Mouse (Mus musculus) c-Kit-positive CD71-positive TER-119-negative erythroid progenitor cells, embryonic 14.5 days (primary cell): ENCODE data around the gene Tns1.
A peak's percentile ranks its signal among the peaks of the same experiment; 100 is the strongest.
"Not testable (repeated sequence)": the region's sequence is repeated elsewhere in the genome, so short reads cannot be mapped to it uniquely, and the experiment has no call there.

Experiments
- DNase-seq: peaks from one replicate; pipeline ENCODE4 v3.0.0-alpha.2; 2013; ENCODE audit warnings: low read depth

Tns1 gene

DNA sequence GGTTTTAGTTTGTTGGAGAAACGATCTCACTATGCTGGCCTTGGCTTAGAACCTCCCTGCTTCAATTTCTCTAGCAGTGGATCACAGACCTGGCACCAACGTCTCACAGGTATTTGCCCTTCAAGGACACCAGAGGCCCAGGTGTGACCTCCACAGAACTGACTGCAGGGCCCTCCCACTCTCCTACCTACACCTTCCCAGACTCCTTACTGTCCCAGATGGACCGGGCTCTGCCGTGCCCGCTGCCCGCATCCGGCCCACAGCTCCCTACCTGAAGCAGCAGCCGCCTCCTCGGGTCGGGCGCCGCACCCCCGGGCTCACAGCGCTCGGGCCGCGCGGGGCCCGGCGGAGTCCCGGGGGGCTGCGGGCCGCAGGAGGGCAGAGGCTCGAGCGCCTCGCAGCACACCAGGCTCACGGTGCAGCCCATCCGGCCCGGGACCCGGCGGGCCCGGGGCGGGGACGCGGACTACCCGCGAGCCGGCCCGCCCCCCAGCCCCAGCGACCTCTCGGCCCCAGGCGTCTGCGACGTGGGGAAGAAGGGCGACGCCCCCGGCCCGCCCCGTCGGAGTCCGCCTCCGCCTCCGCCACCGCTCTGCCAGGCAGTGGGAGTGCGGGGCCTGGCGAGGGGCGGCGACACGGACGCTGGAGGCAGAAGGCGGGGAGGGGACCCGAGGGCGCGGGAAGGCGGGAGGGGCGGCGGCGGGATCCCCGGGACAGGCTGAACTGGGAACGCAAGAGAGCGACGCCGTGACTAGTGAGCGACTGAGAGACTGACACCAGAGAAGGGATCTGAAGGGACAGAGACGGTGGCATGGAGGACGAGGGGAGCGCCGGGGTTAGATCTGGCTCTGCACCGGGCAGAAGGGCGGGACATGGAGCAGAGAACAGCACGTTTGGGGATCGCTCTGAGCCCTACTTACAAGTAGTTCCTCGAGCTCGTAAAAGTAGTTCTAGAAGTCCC, at the start of gene Tns1:
Tns1 (minus strand) TSS at position 429 of the 961 bp plus-strand sequence.
- no peak for DNase-seq

DNA sequence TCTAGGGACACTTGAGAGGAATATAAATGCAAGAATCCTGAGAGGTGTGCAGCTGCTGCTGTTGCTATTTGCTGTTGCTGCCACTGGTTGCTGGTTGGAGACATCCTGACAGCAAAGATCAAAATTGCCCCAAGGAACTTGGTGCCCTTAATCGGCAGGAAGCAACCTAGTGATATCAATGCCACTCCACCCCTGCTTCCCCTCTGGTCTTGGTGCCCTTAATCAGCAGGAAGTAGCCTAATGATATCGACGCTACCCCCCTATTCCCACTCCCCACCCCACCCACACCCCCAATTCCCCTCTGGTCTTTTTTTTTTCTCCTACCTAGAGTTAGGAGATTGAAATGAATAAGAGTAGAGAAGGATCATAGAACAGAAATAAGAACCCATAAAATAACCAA, 48.5 kb upstream of the Tns1 start:
- no peak for DNase-seq

DNA sequence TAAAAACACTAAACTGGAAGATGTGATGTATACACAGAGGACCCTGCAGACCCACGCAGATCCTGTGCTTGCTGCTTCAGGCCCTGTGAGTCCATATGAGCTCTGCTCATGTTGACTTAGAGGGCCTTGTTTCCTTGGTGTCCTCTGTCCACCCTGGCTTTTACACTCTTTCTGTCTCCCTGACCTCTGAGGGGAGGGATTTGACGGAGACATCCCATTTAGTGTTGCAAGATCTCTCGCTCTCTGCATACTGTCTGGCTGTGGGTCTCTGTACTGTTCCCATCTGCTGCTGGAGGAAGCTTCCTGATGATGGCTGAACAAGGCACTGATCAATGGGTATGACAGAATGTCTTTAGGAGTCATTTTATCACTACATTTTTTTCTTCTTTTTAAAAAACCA, 45.5 kb upstream of the Tns1 start:
- DNase-seq, result no peak

DNA sequence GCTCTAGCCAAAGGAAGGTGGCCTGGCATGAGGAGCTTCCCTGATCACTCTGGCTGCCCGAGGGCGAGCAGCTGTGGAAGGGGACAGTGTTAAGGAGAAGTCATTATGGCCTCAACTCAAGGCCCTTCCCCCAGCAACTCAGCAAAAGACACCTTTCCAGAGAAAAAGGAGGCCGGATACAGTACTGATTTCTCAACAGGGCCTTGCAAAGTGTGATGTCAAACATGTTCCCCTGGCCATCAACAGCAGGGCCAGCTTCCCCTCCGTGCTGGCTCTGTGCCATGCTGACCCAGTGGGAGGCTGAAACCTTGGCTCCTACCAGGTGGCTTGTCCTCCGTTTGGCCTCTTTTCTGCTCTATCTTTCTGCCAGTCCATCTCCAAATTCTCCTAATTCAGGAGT, 42.9 kb upstream of the Tns1 start:
- no peak for DNase-seq

DNA sequence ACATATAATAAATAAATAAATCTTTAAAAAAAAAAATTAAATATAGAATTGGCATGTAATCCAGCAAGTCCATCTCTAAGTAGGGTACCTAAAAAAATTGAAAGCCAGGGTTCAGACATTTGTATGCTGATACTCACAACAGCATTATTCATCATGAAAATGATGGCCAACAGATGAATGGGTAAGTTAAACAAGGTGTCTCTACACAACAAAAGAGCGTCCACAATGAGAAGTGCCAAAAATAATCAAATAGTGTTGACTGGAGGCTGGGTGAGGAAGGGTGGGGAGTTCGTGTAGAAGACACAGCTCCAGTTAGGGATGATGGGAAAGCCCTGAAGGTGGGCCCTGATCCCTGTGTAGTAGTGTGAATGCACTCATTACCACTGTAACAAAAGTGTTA, 35.8 kb upstream of the Tns1 start:
- no peak for DNase-seq

DNA sequence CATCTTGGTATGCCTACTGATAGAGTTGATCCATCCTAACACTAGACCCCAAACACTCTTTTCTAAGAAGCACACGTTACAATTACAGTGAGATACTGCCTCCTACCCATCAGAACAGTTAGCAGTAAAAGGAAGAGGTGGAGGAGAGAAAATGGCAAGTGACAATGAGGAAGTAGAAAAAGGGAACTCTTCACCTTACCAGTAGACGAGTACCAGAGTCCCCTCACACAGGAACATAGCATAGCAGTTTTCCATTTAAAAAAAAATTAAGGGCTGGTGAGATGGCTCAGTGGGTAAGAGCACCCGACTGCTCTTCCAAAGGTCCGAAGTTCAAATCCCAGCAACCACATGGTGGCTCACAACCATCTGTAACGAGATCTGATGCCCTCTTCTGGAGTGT, 35.4 kb upstream of the Tns1 start:
- DNase-seq, result not testable (repeated sequence)

DNA sequence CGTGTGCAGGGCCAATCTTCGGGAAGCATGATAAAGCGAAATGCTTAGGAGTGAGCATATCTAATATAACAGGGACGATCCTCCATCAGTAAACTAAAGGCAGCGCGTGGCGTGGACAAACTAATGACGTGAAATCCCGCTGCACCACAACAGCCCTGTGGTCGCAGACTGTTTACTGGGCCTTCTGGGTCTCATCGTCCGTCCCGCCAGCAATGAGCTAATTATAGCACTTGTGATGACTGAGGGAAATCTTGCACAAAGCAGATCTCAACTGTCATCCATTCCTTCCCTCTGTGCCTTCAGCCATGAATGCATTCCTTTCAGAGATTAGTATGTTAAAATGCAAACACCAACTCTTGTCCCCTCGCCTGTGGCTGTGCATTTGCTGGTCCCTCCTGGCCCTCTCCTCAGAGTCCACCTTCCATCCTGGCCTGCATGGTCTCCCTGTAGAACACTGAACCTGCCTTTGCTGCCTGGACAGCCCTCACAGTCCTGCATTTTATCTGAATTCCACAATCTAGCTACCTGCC, 32.2 kb upstream of the Tns1 start:
- no peak for DNase-seq

DNA sequence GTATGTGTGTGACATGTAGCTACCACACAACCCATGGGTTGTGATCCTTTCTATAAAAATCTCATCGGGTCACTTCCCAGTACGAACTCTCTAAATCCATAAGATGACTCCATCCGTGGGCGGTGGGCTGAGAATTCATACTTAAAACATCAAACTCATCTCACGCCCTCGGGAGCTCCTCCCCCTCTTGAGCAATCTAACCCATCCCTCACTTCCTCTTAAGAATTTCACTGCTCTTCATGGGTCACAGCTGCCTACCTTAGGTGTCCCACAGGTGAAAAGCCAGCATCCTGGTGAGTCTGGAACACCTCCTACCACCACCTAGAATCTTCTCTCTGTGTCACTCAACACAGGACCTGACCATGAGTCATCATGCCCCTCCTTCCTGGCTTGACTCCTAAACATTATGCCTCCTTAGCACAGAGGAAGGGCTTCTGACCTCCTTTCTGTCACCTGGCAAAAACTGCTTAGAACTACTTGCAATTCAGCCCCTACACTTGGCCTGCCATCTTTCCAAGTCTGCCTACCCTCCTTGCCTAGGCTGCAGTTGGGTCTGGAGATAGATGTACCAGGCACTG, 31.3 kb upstream of the Tns1 start:
- no peak for DNase-seq

DNA sequence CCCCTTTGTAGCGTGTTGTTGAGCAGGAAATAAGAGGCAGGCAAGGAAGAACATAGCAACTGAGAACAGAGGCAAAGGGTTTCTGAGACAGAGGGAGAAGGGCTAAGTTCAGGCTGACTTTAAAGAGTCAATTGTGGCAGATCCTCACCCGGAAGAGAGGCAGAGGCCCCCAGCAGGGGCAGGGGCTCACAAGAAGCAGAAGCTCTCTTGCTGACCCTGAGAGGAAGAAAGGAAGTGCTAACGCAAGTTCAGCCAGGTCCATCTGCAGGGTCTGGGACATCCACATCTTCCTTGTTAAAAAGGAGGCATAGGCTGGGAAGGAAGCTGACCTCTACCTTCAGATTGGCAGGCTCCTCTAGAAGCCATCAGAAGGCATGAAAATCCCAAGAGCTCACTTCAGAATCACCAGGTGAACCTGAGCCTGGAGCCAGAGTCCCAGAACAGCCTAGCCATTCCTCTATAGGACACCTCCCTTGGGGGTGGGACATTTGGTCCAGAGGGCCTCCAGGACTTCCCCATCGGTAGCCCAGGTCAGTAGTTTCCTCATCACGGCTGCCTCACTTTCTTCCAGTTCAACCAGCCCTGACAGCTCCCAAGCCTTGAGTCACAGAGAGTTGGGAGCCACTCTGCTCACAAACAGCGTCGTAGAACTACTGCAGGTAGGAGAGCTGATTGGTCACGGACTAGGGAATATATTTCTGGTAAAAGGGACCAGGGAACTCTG, 29.4 kb upstream of the Tns1 start, which contains the start of gene Cxcr2:
Cxcr2 (plus strand) TSS at position 529 of the 724 bp plus-strand sequence.
- no peak for DNase-seq

DNA sequence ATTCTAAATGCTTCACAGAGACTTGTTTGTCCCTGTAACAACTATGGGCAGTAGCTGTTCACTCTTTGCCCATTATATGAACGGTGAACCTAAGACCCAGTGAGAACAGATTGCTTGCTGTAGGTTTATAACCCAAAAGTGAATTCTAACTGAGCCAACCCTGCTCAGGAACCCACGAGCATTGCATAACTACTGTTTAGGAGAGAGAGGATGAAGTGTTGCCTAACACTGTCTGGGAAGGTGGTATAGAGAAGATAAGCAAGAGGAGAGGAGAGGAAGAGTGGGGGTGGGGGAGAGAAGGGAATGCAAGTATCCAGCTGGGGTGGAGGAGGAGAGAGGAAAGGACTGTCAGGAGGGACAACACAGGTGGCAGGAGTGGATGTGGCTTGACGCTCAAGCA, 26.8 kb upstream of the Tns1 start:
- DNase-seq, result no peak

DNA sequence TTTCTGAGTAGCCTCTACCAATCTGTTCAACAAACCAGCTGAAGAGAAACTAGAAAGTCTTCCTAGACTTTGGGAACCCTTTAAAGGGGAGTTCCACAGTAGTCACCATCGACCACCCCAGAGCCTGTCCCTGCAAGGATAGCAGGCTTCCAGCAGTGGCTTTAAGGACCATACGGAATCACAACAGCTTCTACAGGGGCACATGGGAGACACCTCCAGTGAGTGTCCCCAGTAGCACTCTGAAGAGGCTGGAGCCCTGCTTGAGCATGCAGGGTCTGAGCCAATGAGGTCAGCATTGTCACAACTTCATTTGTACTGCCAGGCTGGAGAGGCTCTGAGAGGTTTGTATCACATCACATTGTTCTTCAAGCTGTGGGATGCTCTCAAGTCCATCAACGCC, 25.9 kb upstream of the Tns1 start:
- DNase-seq, result no peak

DNA sequence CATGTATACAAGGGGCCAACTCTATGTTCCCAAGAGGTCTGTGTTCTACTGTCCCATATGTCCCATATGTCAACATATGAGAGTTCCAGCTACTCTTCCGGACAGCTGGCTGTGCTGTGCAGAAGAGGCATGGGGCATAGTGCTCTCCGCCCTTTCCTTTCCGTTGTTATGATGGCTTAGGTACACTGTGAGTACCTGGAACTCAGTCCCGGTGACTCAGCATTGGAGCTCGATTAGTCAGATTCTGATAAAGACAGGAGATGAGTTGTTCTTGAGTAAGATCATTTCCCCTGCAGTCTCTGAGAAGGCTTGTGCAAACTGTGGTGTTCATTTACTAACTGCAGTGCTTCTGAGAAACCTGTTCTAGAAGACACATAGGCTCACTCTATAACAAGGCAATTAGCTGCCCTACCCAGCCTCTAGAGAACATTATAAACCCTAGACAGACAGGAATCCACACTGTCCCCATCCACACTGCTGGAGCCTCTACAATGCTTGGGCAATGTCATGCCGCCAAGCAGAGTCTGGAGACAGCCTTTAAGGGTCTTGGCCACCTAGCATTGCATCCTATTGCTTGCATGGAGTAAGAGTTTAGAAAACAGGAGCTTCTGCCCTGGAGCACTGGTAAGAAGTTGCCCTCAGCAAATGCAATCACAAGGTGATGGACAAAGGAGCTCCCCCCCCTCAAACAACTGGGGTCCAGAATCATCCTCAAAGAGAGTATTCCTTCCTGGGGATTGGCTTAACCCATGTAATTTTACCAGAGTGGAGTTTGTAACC, 25.0 kb upstream of the Tns1 start:
- no peak for DNase-seq

DNA sequence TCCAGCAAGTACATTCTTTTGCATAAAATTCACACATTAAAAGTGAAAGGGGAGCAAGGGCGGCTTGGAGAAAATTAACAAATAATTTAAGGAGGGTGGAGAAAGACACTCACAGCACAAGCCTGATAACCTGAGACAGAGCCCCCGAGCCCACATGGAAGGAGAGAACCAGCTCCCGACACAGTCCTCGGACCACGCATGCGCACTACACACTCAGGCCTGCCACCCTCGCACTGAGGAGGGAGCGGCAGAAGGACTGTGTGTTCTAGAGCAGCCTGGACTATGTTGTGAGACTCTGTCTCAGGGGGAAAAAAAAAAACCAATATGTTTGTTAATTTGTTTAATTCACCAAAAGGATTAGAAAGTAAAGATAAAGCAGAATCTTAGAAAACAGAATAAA, 17.5 kb upstream of the Tns1 start:
- DNase-seq, result no peak

DNA sequence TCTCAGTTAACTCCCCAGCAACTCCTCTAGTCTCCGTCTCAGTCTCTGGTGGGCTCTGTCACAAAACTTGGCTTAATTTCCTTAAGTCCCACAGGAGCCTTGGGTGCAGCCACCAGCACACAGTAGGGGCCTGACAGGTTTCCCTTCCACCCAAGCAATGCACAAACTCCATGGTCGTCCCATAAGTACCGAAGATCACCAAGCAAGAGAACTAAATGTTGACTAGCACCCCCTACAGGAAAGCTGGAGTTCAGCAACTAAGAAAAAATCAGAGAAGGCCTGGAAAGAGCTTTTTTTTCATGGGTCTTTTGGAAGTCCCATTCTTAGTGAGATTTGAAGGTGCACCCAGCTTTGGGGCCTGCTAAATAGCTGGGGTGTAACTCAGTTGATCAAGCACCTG, 15.2 kb upstream of the Tns1 start:
- DNase-seq, result no peak

DNA sequence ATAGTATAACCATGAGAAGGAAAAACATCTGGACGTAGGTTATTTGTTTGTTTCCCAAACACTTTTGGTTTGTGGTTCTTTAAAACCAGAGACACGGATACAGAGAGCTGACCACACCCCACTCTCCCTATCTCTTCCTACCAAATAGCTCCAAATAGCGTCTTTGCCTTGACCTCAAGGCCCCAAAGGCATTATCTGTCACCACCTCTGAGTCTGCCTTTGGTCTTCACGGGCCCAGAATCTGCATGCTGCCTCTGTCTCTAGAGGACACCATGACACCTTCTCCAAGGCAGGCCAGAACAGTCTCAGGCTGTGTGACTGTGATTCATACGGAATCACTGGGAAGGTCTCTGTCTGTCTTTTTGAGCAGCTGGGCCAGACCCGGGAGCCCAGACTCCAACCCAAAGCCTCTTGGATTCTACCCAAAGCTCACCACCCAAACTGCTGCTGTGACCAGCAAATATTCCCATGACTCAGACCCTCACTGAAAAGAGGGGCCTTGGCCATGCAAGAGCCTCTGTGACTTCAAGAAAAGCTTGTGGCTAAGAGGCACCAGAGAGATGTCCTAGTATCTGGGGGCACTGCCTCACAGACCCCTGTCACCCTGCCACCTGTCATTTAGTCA, 11.2 kb upstream of the Tns1 start:
- peak; percentile 46 for DNase-seq

DNA sequence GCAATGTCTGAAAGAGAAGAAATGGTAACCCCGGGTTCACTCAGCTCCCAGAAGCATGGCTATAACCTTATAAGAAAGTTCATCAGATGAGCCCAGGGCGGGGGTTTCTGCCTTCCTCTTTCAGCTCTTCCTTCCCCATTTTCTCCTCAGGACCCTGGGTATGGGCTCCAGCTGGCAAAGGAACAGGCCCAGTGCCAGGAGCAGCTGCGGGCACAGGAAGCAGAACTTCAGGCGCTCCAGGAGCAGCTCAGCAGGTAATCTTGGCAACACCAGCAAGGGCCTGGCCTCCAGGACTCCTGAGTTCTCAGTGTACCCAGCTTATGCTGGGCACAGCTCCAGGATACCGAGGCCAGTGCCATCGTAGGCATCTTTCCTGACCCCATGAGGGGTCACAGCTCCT, 9.7 kb upstream of the Tns1 start:
- no peak for DNase-seq

DNA sequence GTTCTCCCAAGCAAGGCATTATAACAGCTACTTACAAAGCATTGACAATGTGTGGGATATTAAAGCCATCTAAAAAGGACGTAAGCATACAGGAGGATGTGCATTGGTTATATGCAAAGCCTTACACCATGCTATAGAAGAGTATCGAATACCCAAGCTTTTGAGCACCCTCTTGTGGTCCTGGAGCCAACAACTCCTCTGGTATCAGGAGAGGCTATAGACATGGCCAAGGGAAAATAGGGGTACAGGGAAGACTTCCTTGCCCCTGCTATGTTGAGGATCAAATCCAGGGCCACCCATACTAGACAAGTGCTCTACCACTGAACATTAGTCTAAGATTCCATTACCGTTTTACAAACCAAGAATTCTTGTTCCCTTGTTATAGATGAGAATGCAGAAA, 7.8 kb upstream of the Tns1 start:
- no peak for DNase-seq

DNA sequence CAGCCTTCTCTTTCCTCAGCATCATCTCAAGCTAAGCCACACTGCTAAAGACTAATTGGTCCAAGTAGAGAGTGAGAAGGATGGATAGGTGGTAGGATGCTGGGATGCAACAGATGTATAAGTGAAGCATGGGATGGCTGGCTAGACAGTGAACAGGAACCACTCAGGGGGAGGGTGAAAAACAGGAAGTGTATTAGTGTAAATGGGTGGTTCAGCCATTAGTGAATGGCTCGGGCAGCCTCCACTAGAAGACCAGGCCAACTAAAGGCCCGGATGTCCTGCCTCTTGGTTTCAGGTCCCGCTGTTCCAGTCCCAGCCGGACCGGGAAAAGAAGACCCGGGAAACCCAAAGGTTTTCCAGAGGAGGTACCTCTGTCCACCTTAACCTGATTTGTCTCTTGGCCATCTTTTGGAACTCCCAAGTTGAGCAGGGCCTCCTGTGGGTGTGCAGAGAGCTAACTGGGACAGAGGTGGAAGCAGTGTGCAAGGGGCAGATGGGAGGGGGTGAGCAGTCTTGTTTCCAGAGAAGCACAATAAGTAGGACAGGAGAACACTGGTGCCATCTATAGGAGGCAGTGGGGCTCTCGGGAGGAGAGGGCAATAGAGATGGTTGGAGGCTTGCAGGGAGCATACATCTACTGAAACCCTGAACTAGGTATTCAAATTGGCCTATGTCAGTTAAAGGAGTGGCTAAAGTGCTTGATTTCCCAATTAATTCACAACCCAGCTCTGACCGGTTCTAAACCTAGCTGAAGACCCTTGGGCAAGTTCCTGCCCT, 6.8 kb upstream of the Tns1 start:
- no peak for DNase-seq

DNA sequence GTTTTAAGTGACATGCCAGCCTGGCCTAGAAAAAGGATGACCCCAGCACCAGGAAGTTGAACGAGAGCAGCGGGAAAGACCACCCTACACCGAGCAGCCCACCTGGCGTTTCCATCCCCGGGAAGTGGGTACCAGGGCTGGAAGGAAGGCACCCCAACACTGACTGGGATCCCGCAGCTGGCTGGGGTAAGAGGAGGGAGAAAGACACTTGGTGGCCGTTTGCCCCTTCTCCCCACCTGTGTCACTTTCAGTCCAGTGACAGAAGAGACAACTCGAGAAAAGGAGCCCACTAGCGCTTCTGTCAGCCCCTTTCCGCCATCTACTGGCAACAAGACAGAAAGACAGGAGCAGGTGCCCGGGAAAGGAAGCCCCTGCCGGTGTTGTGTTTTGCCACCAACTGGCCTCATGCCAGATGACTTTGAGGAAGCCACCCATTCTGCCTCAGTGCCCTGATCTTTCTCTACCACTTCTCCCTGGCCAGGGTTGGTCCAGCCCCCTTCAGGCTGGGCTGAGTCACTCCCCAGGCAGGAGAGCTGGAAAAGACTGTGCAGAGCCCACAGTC, 823 bp upstream of the Tns1 start, which contains the start of gene Rufy4:
Rufy4 (plus strand) TSS at position 551 of the 562 bp plus-strand sequence.
- peak; percentile 56 for DNase-seq

DNA sequence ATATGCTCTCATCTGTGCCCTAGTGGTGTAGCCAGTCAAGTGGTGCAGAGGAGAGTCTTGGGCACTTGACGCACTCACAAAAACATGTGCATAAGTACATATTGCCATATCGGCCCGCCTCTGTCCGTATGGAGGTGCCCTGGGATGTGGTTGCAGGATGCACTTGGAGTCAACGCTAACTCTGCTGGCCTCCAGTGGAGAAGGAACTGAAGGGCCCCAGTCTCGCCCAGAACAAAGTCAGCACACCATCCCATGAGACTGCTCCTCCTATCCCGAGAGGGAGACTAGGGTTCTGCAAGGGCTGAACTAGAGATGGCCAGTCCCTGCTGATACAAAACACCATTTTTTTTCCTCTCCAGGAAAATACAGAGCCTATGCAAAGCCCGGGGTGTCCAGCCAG, 1.0 kb downstream of the Tns1 start:
- DNase-seq, result no peak
